Mouse (Mus musculus) liver, postnatal 0 days (tissue): ENCODE measurements at regions not wholly inside any gene's neighbourhood (a gene's known extent, or its start where the extent isn't known, plus 50 kb on each side); places are given as distances from the start of the nearest gene placed in this dataset.

Experiments used
- CTCF ChIP-seq: sonication (generic); IDR thresholded peaks from 2 replicates; pipeline ENCODE4 v1.5.1; 2016; ENCODE audit warnings: antibody characterized with exemption, low read depth
- EP300 ChIP-seq: IDR thresholded peaks from 2 replicates; pipeline ENCODE4 v1.6.1; 2016; ENCODE audit warnings: antibody characterized with exemption, low read depth, mild to moderate bottlenecking

DNA sequence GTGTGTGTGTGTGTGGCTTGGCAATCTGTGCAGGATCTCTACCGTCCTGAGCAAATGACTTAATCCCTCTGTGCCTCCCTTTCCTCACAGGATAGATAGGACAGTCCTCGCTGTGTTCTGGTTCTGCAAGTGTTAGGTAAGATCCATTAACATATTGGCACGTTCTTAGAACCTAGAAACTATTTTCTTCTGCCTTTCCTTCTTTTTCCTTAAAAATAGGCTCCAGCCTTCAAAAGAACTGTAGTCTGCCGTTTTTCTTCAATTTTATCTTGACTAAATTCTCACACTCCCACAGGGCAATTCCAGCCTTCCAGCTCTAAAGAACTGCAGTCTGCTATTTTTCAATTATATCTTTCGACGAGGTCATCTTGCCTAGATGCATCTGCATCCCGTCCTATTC lies 227.6 kb upstream of the Clint1 start:
- TF ChIP-seq CTCF (no peak), EP300 (no peak)
